Mouse (Mus musculus) intestine, embryonic 14.5 days (tissue): ENCODE results near the gene Baiap2. TPM values are rescaled to one million over a fixed set of nuclear protein-coding genes. Genes with fewer than 3 reads are reported as not detected.

Source experiments
- ATAC-seq: fragments of 200-750 bp; cut with Nextera tagmentation; replicated peaks from 2 replicates; pipeline ENCODE4 v1.8.0; 2017; ENCODE audit warnings: low read depth, moderate number of reproducible peaks, moderate TSS enrichment, moderate library complexity; ENCODE audit not compliant: low FRiP score, low TSS enrichment
- DNase-seq: peaks from one replicate; pipeline ENCODE4 v3.0.0-alpha.2; 2018; ENCODE audit warnings: low spot score
- H3K27ac ChIP-seq: fragments of 300-500 bp; sonication (generic); 2 replicates; pipeline ENCODE4 v1.5.1; 2014; ENCODE audit warnings: low read depth, mild to moderate bottlenecking, control low read depth
- H3K27me3 ChIP-seq: fragments of 300-500 bp; sonication (generic); replicated peaks from 2 replicates; pipeline ENCODE4 v1.6.1; 2014; ENCODE audit warnings: low read length, control low read depth; ENCODE audit not compliant: control insufficient read depth, insufficient read depth
- H3K36me3 ChIP-seq: fragments of 300-500 bp; sonication (generic); 2 replicates; pipeline ENCODE4 v1.6.1; 2014; ENCODE audit warnings: low read length, control low read depth; ENCODE audit not compliant: control insufficient read depth, insufficient read depth
- H3K4me1 ChIP-seq: fragments of 300-500 bp; sonication (generic); replicated peaks from 2 replicates; pipeline ENCODE4 v1.6.1; 2014; ENCODE audit warnings: low read length, control low read depth, mixed read lengths; ENCODE audit not compliant: control insufficient read depth, insufficient read depth
- H3K4me2 ChIP-seq: fragments of 300-500 bp; sonication (generic); 2 replicates; pipeline ENCODE4 v1.6.1; 2014; ENCODE audit warnings: low read length
- H3K4me3 ChIP-seq: fragments of 300-500 bp; sonication (generic); 2 replicates; pipeline ENCODE4 v1.5.1; 2014; ENCODE audit warnings: low read depth, low read length, control low read depth, mixed read lengths
- H3K9ac ChIP-seq: fragments of 300-500 bp; sonication (generic); 2 replicates; pipeline ENCODE4 v1.6.1; 2014; ENCODE audit warnings: mild to moderate bottlenecking, low read length
- H3K9me3 ChIP-seq: fragments of 300-500 bp; sonication (generic); 2 replicates; pipeline ENCODE4 v1.6.1; 2016; ENCODE audit warnings: low read length, control low read depth; ENCODE audit not compliant: control insufficient read depth
- WGBS: fragments of 180-500 bp; shearing (Covaris S2); extraction: QIAGEN DNeasy Blood & Tissue Kit; methylation state at CpG from one replicate; pipeline ENCODE4 v1.1.7; 2014; 5-methylcytosine and 5-hydroxymethylcytosine counted together
- polyA plus RNA-seq: library from polyadenylated mRNA; unstranded; fragments of >200 nt; fragmentation: Nextera tagmentation; extraction: Ambion mirVana; gene quantifications from 2 replicates; pipeline ENCODE4 v1.2.1, GENCODE M21; 2014

Baiap2 gene
- polyA plus RNA-seq, 1 experiment from 2014 or later: 15.2 TPM

DNA sequence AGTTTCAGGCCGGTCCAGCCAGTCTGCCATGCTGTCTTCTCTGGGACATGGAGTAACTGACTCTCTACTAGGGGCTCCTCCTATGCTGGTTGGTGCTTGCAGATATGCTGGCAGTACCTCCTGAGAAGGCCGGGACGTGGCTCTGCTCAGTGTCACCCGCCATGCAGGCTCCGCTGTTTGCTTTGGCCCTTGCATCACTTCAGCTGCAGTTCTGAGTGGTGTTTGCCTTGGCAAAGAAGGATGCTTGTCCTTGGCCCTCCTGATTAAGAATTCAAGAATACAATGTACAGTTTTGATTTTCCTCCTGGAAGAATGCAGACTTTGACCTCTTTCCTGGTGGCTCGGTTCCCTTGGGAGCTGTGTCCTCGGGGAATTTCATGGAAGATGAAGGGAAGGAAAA, 2.8 kb downstream of the Baiap2 start:
- Histone ChIP-seq H3K27me3 (no peaks in the 10 kb centered on the region), H3K9me3 (no peaks in the 10 kb centered on the region), H3K4me2 (no peak overlapping the region), H3K27ac (no peak overlapping the region), H3K9ac (no peak overlapping the region), H3K36me3 (no peaks in the 10 kb centered on the region), H3K4me3 (no peak overlapping the region), H3K4me1 (peaks cover 34% of the 10 kb centered on the region)
- DNase-seq: no peak
- WGBS: 68% methylated on average over 7 of the region's 7 CpGs
- ATAC-seq: no peak

DNA sequence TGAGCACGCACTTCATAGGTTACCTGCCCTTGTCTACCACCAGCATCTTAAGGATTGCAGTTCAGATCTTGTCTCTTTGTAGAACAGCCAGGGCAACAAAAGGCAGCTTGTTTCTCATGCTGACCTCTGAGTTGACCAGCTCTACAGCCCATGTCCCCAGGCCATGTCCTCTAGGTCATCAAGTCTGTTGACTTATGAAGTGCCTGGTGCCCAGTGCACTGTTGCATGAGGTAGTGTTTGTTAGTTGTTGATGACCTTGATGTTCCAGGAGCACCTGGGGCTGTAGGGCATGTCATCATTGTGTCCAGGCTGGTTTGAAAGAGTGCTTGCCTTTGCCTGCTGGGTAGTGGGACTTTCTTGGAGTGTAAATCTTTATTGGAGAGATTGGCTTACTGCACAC, 4.9 kb downstream of the Baiap2 start:
- Histone ChIP-seq H3K4me3 (no peak overlapping the region), H3K36me3 (no peaks in the 10 kb centered on the region), H3K4me1 (peaks cover 22% of the 10 kb centered on the region), H3K4me2 (no peak overlapping the region), H3K9ac (no peak overlapping the region), H3K27ac (no peak overlapping the region), H3K9me3 (no peaks in the 10 kb centered on the region), H3K27me3 (no peaks in the 10 kb centered on the region)
- 95% methylated on average over 1 of the region's 1 CpGs for WGBS
- ATAC-seq (no peak), DNase-seq (no peak)

DNA sequence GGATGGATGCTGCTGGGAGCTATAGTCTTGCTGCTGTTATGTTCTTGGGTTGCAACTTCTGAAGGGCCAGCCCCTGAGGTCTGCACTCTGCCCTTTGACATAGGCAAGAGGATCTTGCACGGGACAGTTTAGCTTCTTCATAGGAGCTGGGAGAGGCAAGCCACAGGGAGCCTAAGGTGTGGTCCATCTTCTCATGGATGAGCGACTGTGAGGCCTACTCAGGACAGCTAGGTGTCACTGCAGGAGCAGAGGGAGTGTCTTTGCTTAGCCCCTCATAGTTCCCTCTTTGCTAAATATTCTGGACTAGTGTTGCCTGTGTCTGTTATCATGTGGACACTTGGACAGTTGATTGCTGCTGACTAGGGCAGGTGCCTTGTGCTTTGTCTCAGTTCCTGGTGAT, 5.3 kb downstream of the Baiap2 start:
- H3K4me1 ChIP-seq: peaks cover 27% of the 10 kb centered on the region
- H3K4me3 ChIP-seq: no peak overlapping the region
- no peaks in the 10 kb centered on the region for H3K27me3 ChIP-seq
- no peak overlapping the region for H3K27ac ChIP-seq
- H3K36me3 ChIP-seq: no peaks in the 10 kb centered on the region
- H3K9me3 ChIP-seq: no peaks in the 10 kb centered on the region
- DNase-seq: no peak
- no peak overlapping the region for H3K4me2 ChIP-seq
- ATAC-seq: no peak
- no peak overlapping the region for H3K9ac ChIP-seq
- WGBS: 50% methylated on average over 2 of the region's 2 CpGs

DNA sequence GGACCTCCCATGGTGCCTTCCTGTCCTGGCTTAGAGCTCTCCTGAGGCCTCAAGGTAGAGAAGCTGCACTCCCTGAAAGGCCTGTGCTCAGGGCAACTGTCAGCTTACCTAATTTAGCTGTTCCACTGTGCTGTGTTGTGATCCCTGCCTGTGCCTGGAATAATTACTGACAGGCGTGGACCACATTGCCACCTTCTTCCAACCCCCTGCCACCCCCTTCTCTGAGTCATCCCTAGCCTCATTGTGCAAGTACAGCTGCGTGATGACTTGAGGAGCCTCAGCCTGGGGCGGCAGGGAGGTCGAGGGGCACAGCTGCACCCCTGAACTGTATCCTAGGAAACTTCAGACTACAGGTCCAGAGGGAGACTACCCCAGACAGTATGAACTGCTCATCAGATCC, 5.7 kb downstream of the Baiap2 start:
- 70% methylated on average over 4 of the region's 4 CpGs for WGBS

DNA sequence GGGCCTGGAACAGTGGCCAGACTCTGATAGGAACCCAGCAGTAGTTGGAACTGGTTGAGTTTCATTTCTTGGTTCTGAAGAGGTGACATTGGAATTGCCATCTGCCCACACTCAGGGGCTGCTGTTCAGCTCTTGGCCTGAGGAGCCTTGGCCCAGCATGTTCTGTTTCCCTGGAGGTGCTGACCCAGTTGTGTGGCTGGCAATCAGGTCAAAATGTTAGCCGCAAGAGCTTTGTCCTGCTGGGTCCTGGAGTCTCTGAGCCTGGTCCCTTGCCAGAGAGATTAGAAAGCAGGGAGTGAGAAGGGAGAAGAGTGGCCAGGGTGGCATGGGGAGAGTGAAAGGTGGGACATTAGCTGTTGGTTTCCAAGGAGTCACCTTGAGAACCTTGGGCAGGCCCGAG, 6.2 kb downstream of the Baiap2 start:
- no peak for DNase-seq
- Histone ChIP-seq H3K9me3 (no peaks in the 10 kb centered on the region), H3K27me3 (no peaks in the 10 kb centered on the region)

More for the DNA sequence above, 5.7 kb downstream of the Baiap2 start:
- no peaks in the 10 kb centered on the region for H3K27me3 ChIP-seq
- H3K4me1 ChIP-seq: peaks cover 28% of the 10 kb centered on the region
- H3K4me2 ChIP-seq: no peak overlapping the region
- H3K9me3 ChIP-seq: no peaks in the 10 kb centered on the region
- no peak overlapping the region for H3K27ac ChIP-seq
- no peak for ATAC-seq
- H3K36me3 ChIP-seq: no peaks in the 10 kb centered on the region
- H3K4me3 ChIP-seq: no peak overlapping the region
- H3K9ac ChIP-seq: no peak overlapping the region
- DNase-seq: no peak

DNA sequence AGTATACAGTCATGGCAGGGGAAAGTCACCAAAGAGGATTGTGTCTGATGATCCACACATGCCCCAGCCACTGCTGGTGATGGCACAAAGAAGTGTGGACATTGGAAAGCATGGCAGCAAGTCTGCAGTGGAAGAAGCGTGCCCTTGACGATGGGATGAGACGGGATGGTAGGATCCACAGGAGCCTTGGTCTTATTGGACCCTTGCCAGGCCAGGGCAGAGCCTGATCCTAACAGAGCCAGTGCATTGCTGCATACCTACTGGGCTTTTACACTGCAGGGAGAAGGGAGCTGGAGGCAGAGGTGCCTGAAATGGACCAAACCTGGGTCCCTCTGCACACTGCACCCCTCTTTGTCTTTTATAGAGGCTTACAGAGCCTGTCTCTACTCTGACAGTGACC, 8.0 kb downstream of the Baiap2 start:
- 88% methylated on average over 3 of the region's 3 CpGs for WGBS
- Histone ChIP-seq H3K4me3 (no peak overlapping the region), H3K27me3 (no peaks in the 10 kb centered on the region), H3K27ac (no peak overlapping the region), H3K9ac (no peak overlapping the region), H3K4me2 (no peak overlapping the region), H3K4me1 (peaks cover 22% of the 10 kb centered on the region), H3K36me3 (no peaks in the 10 kb centered on the region), H3K9me3 (no peaks in the 10 kb centered on the region)
- ATAC-seq (no peak), DNase-seq (no peak)

More for the DNA sequence above, 6.2 kb downstream of the Baiap2 start:
- Histone ChIP-seq H3K4me2 (no peak overlapping the region), H3K9ac (no peak overlapping the region), H3K36me3 (no peaks in the 10 kb centered on the region), H3K27ac (no peak overlapping the region), H3K4me3 (no peak overlapping the region), H3K4me1 (peaks cover 25% of the 10 kb centered on the region)
- 98% methylated on average over 2 of the region's 2 CpGs for WGBS
- ATAC-seq: no peak

DNA sequence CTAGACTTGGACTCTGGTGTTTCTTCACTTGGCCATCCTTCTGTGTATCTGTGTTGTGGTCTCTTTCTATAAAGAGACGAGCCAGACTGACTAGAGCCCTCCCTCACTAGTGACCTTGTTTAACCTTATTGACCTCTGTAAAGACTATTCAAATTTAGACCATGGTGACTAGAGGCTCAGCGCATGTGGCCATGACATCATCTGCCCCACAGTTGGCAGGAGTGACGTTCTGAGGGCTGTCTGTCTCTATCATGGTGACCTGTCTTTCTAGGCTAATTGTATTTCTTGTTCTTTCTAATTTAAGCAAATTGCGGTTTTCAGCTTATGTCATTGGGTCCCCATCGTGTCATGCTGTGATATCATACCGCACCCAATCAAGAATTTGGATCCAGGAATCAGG, 8.8 kb downstream of the Baiap2 start:
- DNase-seq: no peak
- Histone ChIP-seq H3K27me3 (no peaks in the 10 kb centered on the region), H3K27ac (no peak overlapping the region), H3K9ac (no peak overlapping the region), H3K4me3 (no peak overlapping the region), H3K4me1 (peaks cover 22% of the 10 kb centered on the region), H3K4me2 (no peak overlapping the region), H3K36me3 (no peaks in the 10 kb centered on the region), H3K9me3 (no peaks in the 10 kb centered on the region)
- ATAC-seq: no peak
- 88% methylated on average over 6 of the region's 6 CpGs for WGBS

DNA sequence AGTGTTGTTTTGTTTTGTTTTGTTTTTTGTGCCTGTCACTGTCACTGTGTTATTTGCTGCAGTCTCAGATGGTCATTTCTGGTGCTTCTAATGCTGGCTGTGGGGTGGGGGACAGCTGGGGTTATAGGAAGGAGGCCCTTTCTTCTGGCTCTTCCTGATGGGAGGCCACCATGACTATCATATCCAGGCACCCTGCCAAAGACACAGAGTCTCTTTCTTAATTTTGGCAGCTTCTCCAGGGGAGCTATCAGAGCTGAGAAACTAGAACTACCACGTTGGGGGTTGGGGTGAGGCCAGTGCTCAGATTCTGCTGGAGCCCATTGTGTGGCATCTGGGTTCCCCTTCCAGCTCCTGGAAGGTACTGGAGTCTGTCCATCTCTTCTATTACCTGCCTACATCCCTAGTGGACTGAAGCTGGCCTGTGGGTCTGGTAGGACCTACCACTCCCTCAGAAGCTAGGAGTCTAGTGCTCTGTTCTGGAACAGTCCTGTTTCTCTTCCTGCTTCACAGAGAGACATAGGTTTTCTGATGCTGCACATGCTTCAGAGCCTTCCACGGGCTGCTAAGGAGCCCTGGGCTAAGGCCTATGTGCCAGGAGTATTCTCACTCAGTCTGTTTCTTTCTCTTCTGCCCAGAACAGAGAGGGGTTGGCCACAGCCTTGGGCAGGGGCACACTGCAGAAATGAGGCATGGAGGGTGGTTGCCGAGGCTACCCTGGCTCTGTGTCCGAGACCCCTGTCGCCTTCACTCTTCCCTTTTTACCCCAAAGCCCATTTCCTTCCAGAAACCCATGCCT, 10.1 kb downstream of the Baiap2 start:
- 67% methylated on average over 5 of the region's 5 CpGs for WGBS
- no peak overlapping the region for H3K4me2 ChIP-seq
- no peaks in the 10 kb centered on the region for H3K9me3 ChIP-seq
- peak overlapping the region; percentile 40; the same call in 1 of the 2 replicates for H3K27ac ChIP-seq
- ATAC-seq: no peak
- peaks cover 22% of the 10 kb centered on the region for H3K4me1 ChIP-seq
- H3K36me3 ChIP-seq: no peaks in the 10 kb centered on the region
- H3K9ac ChIP-seq: no peak overlapping the region
- no peaks in the 10 kb centered on the region for H3K27me3 ChIP-seq
- H3K4me3 ChIP-seq: no peak overlapping the region
- no peak for DNase-seq

DNA sequence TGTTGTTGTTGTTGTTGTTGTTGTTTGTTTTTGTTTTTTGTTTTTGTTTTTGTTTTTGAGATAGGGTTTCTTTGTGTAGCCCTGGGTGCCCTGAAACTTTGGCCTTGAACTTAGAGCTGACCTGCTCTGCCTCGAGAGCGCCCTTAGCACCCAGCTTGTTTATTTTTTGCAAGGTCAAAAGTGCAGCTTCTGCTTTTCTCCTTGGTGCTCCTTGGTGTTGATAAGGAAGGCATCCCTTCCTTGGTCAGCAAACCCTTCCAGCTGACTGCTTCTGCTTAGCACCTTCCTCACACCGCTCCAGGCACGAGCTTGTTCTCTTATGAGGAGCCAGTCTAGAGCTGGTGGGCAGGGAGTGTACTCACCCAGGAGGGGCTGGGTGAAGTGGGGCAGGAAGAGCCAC, 11.7 kb downstream of the Baiap2 start:
- WGBS: 33% methylated on average over 4 of the region's 4 CpGs
- H3K27ac ChIP-seq: no peak overlapping the region

More for the DNA sequence above, 11.7 kb downstream of the Baiap2 start:
- no peaks in the 10 kb centered on the region for H3K9me3 ChIP-seq
- peaks cover 22% of the 10 kb centered on the region for H3K4me1 ChIP-seq
- no peaks in the 10 kb centered on the region for H3K36me3 ChIP-seq
- no peaks in the 10 kb centered on the region for H3K27me3 ChIP-seq
- H3K9ac ChIP-seq: no peak overlapping the region
- no peak overlapping the region for H3K4me3 ChIP-seq
- H3K4me2 ChIP-seq: no peak overlapping the region
- ATAC-seq (no peak), DNase-seq (no peak)
